Mouse (Mus musculus) liver, adult 2 months (tissue): ENCODE results near the gene Wnt5b.

ENCODE experiments used
- CTCF ChIP-seq: fragments of 200-500 bp; IDR thresholded peaks from 2 replicates; pipeline ENCODE4 v1.5.1; 2011; ENCODE audit warnings: low read depth, low read length, control low read depth
- POLR2A ChIP-seq: fragments of 200-500 bp; IDR thresholded peaks from 2 replicates; pipeline ENCODE4 v1.6.1; 2011; ENCODE audit warnings: low read length, control low read depth; ENCODE audit not compliant: insufficient read depth; ENCODE audit errors: extremely low read depth

- TF ChIP-seq CTCF (no peak), POLR2A (no peak)
Observed at GRCm38 (mm10) chr6:119575331-119575730, 31.2 kb upstream of the Wnt5b start.
